Mouse (Mus musculus) liver, embryonic 13.5 days (tissue): ENCODE results near the gene Disp1. TPM values are rescaled to one million over a fixed set of nuclear protein-coding genes. Genes with fewer than 3 reads are reported as not detected.
A peak's percentile ranks its signal among the peaks of the same experiment; 100 is the strongest.

Experiments
- ATAC-seq: fragments of 200-750 bp; cut with Nextera tagmentation; 2 replicates; pipeline ENCODE4 v1.8.0; 2017; ENCODE audit warnings: low read depth, mild to moderate bottlenecking, moderate number of reproducible peaks, moderate library complexity
- DNase-seq: peaks from one replicate; pipeline ENCODE4 v3.0.0; 2022
- H3K27ac ChIP-seq: fragments of 300-500 bp; sonication (generic); 2 replicates; pipeline ENCODE4 v1.5.1; 2015; ENCODE audit warnings: moderate library complexity, mild to moderate bottlenecking, inconsistent platforms
- H3K27me3 ChIP-seq: fragments of 300-500 bp; sonication (generic); 2 replicates; pipeline ENCODE4 v1.6.1; 2015; ENCODE audit warnings: mild to moderate bottlenecking, inconsistent platforms
- H3K36me3 ChIP-seq: fragments of 300-500 bp; sonication (generic); 2 replicates; pipeline ENCODE4 v1.6.1; 2015; ENCODE audit warnings: mild to moderate bottlenecking, inconsistent platforms
- H3K4me1 ChIP-seq: fragments of 300-500 bp; sonication (generic); replicated peaks from 2 replicates; pipeline ENCODE4 v1.6.1; 2015; ENCODE audit warnings: inconsistent platforms
- H3K4me2 ChIP-seq: fragments of 300-500 bp; sonication (generic); 2 replicates; pipeline ENCODE4 v1.6.1; 2015; ENCODE audit warnings: inconsistent platforms, mild to moderate bottlenecking, moderate library complexity
- H3K4me3 ChIP-seq: fragments of 300-500 bp; sonication (generic); replicated peaks from 2 replicates; pipeline ENCODE4 v1.5.1; 2015; ENCODE audit warnings: mild to moderate bottlenecking, inconsistent platforms
- H3K9ac ChIP-seq: fragments of 300-500 bp; sonication (generic); 2 replicates; pipeline ENCODE4 v1.6.1; 2015; ENCODE audit warnings: mild to moderate bottlenecking, inconsistent platforms
- H3K9me3 ChIP-seq: fragments of 300-500 bp; sonication (generic); replicated peaks from 2 replicates; pipeline ENCODE4 v1.6.1; 2016; ENCODE audit warnings: inconsistent platforms
- WGBS: fragments of 180-500 bp; shearing (Covaris S2); methylation state at CpG from one replicate; pipeline ENCODE4 v1.1.7; 2015; ENCODE audit not compliant: insufficient replicate concordance; 5-methylcytosine and 5-hydroxymethylcytosine counted together
- polyA plus RNA-seq: library from polyadenylated mRNA; unstranded; fragments of >200 nt; fragmentation: Nextera tagmentation; extraction: Ambion mirVana; gene quantifications from 2 replicates; pipeline ENCODE4 v1.2.1, GENCODE M21; 2015

The Disp1 gene
- 2.4 and 3.0 TPM in 2 replicates for polyA plus RNA-seq

- DNase-seq (peak; percentile 69), ATAC-seq (peak; percentile 92)
- 2% methylated on average over 56 of the region's 56 CpGs for WGBS
- H3K9ac ChIP-seq = peak within 1 kb of the TSS; percentile 85
- no peaks in the 10 kb centered on the region for H3K27me3 ChIP-seq
- H3K4me2 ChIP-seq = peak within 1 kb of the TSS; percentile 85
- H3K9me3 ChIP-seq = no peaks in the 10 kb centered on the region
- peak within 1 kb of the TSS; percentile 45 for H3K27ac ChIP-seq
- H3K36me3 ChIP-seq = no peaks in the 10 kb centered on the region
- H3K4me3 ChIP-seq = peak within 1 kb of the TSS; percentile 83
- H3K4me1 ChIP-seq = peaks cover 17% of the 10 kb centered on the region
These were observed at the start of gene Disp1 for GRCm38 (mm10) chr1:183220796-183221718. Gene Disp1, minus strand, starts transcription at chr1:183221522.

GRCm38 (mm10) chr1:183267666-183268065 is 46.3 kb upstream of the Disp1 start:
- ATAC-seq = no peak
- WGBS = 68% methylated on average over 6 of the region's 6 CpGs
- no peak overlapping the region for H3K4me3 ChIP-seq

GRCm38 (mm10) chr1:183265921-183266467 is 44.7 kb upstream of the Disp1 start:
- no peak overlapping the region for H3K4me3 ChIP-seq
- H3K9ac ChIP-seq = no peak overlapping the region
- no peak overlapping the region for H3K27ac ChIP-seq
- no peaks in the 10 kb centered on the region for H3K9me3 ChIP-seq
- H3K36me3 ChIP-seq = no peaks in the 10 kb centered on the region
- H3K27me3 ChIP-seq = no peaks in the 10 kb centered on the region
- DNase-seq (no peak), ATAC-seq (0 out of 2 replicates have a peak, but pooled peaks have one; percentile 31)
- no peak overlapping the region for H3K4me2 ChIP-seq
- H3K4me1 ChIP-seq = no peaks in the 10 kb centered on the region
- WGBS = 42% methylated on average over 14 of the region's 14 CpGs

More at GRCm38 (mm10) chr1:183267666-183268065, 46.3 kb upstream of the Disp1 start:
- DNase-seq = no peak
- Histone ChIP-seq H3K4me1 (no peaks in the 10 kb centered on the region), H3K4me2 (no peak overlapping the region), H3K9ac (no peak overlapping the region), H3K36me3 (no peaks in the 10 kb centered on the region), H3K9me3 (no peaks in the 10 kb centered on the region), H3K27ac (no peak overlapping the region), H3K27me3 (no peaks in the 10 kb centered on the region)

- WGBS = 57% methylated on average over 13 of the region's 13 CpGs
- DNase-seq (no peak), ATAC-seq (peak; percentile 59; the same call in 1 of the 2 replicates)
- Histone ChIP-seq H3K9ac (no peak overlapping the region), H3K27ac (no peak overlapping the region), H3K27me3 (no peaks in the 10 kb centered on the region), H3K9me3 (no peaks in the 10 kb centered on the region), H3K4me3 (no peak overlapping the region), H3K4me1 (no peaks in the 10 kb centered on the region), H3K36me3 (no peaks in the 10 kb centered on the region), H3K4me2 (no peak overlapping the region)
These were observed 43.1 kb upstream of the Disp1 start for GRCm38 (mm10) chr1:183264145-183265008.

- H3K4me1 ChIP-seq = peaks cover 17% of the 10 kb centered on the region
- H3K9ac ChIP-seq = no peak overlapping the region
- H3K36me3 ChIP-seq = no peaks in the 10 kb centered on the region
- ATAC-seq (no peak), DNase-seq (no peak)
- H3K4me2 ChIP-seq = no peak overlapping the region
- H3K4me3 ChIP-seq = no peak overlapping the region
- no peak overlapping the region for H3K27ac ChIP-seq
- no peaks in the 10 kb centered on the region for H3K9me3 ChIP-seq
- H3K27me3 ChIP-seq = no peaks in the 10 kb centered on the region
- 72% methylated on average over 10 of the region's 10 CpGs for WGBS
These were observed 31.3 kb upstream of the Disp1 start for GRCm38 (mm10) chr1:183252574-183252973.

GRCm38 (mm10) chr1:183251818-183252217 is 30.5 kb upstream of the Disp1 start:
- ATAC-seq = no peak
- no peak overlapping the region for H3K4me3 ChIP-seq
- DNase-seq = no peak

GRCm38 (mm10) chr1:183250612-183251011 is 29.3 kb upstream of the Disp1 start:
- ATAC-seq (peak; percentile 52; the same call in 1 of the 2 replicates), DNase-seq (no peak)
- Histone ChIP-seq H3K4me1 (peaks cover 21% of the 10 kb centered on the region), H3K9ac (no peak overlapping the region), H3K9me3 (no peaks in the 10 kb centered on the region), H3K4me2 (no peak overlapping the region), H3K4me3 (no peak overlapping the region), H3K27me3 (no peaks in the 10 kb centered on the region), H3K27ac (no peak overlapping the region), H3K36me3 (no peaks in the 10 kb centered on the region)
- WGBS = 61% methylated on average over 4 of the region's 4 CpGs

More at GRCm38 (mm10) chr1:183251818-183252217, 30.5 kb upstream of the Disp1 start:
- H3K36me3 ChIP-seq = no peaks in the 10 kb centered on the region
- H3K27ac ChIP-seq = no peak overlapping the region
- H3K9ac ChIP-seq = no peak overlapping the region
- H3K27me3 ChIP-seq = no peaks in the 10 kb centered on the region
- no peak overlapping the region for H3K4me2 ChIP-seq
- no peaks in the 10 kb centered on the region for H3K9me3 ChIP-seq
- H3K4me1 ChIP-seq = peaks cover 21% of the 10 kb centered on the region
- WGBS = 61% methylated on average over 2 of the region's 2 CpGs

GRCm38 (mm10) chr1:183248144-183248543 is 26.8 kb upstream of the Disp1 start:
- no peak overlapping the region for H3K4me3 ChIP-seq
- ATAC-seq (peak; percentile 81), DNase-seq (no peak)
- peaks cover 21% of the 10 kb centered on the region for H3K4me1 ChIP-seq
- H3K27ac ChIP-seq = no peak overlapping the region
- H3K9ac ChIP-seq = no peak overlapping the region
- no peaks in the 10 kb centered on the region for H3K27me3 ChIP-seq
- no peak overlapping the region for H3K4me2 ChIP-seq
- H3K36me3 ChIP-seq = no peaks in the 10 kb centered on the region
- no peaks in the 10 kb centered on the region for H3K9me3 ChIP-seq
- WGBS = 11% methylated on average over 1 of the region's 1 CpGs

GRCm38 (mm10) chr1:183243293-183243692 is 22.0 kb upstream of the Disp1 start:
- 54% methylated on average over 7 of the region's 7 CpGs for WGBS
- no peaks in the 10 kb centered on the region for H3K36me3 ChIP-seq
- no peak overlapping the region for H3K4me3 ChIP-seq
- H3K27ac ChIP-seq = no peak overlapping the region
- H3K9ac ChIP-seq = no peak overlapping the region
- no peaks in the 10 kb centered on the region for H3K27me3 ChIP-seq
- peaks cover 11% of the 10 kb centered on the region for H3K4me1 ChIP-seq
- no peaks in the 10 kb centered on the region for H3K9me3 ChIP-seq
- DNase-seq (no peak), ATAC-seq (no peak)
- H3K4me2 ChIP-seq = no peak overlapping the region

- no peak overlapping the region for H3K27ac ChIP-seq
- H3K36me3 ChIP-seq = no peaks in the 10 kb centered on the region
- no peak overlapping the region for H3K9ac ChIP-seq
- 13% methylated on average over 2 of the region's 2 CpGs for WGBS
- peaks cover 5% of the 10 kb centered on the region; the same call in 1 of the 2 replicates for H3K4me1 ChIP-seq
- DNase-seq = no peak
- H3K4me3 ChIP-seq = no peak overlapping the region
- no peaks in the 10 kb centered on the region for H3K9me3 ChIP-seq
- H3K4me2 ChIP-seq = no peak overlapping the region
- no peak for ATAC-seq
- no peaks in the 10 kb centered on the region for H3K27me3 ChIP-seq
These were observed 16.6 kb upstream of the Disp1 start for GRCm38 (mm10) chr1:183237901-183238300.

GRCm38 (mm10) chr1:183236460-183236859 is 15.1 kb upstream of the Disp1 start:
- no peaks in the 10 kb centered on the region for H3K9me3 ChIP-seq
- no peak overlapping the region for H3K27ac ChIP-seq
- WGBS = 72% methylated on average over 5 of the region's 5 CpGs
- peaks cover 7% of the 10 kb centered on the region; the same call in 1 of the 2 replicates for H3K4me1 ChIP-seq
- H3K36me3 ChIP-seq = no peaks in the 10 kb centered on the region
- no peaks in the 10 kb centered on the region for H3K27me3 ChIP-seq
- H3K9ac ChIP-seq = no peak overlapping the region
- no peak overlapping the region for H3K4me3 ChIP-seq
- DNase-seq (no peak), ATAC-seq (no peak)
- H3K4me2 ChIP-seq = no peak overlapping the region
